Mouse (Mus musculus) liver, postnatal 0 days (tissue): Measurements from ENCODE around the gene Slc6a20a.

ENCODE experiments used
- CTCF ChIP-seq: sonication (generic); IDR thresholded peaks from 2 replicates; pipeline ENCODE4 v1.5.1; 2016; ENCODE audit warnings: antibody characterized with exemption, low read depth
- EP300 ChIP-seq: IDR thresholded peaks from 2 replicates; pipeline ENCODE4 v1.6.1; 2016; ENCODE audit warnings: antibody characterized with exemption, low read depth, mild to moderate bottlenecking

GRCm38 (mm10) chr9:123620311-123621098 lies 58.2 kb downstream of the Slc6a20a start:
- TF ChIP-seq CTCF (no peak), EP300 (no peak)
